ENCODE assay signal across 19 mouse cellular contexts in genomic region chr11:80181021-80181749, GRCm38 (mm10). TPM values are rescaled to one million over a fixed set of nuclear protein-coding genes. Genes with fewer than 3 reads are reported as not detected.
DNase-seq lines count a peak whose midpoint lies in the region; ATAC-seq and TF ChIP-seq lines count a peak whose summit lies in the region.
"Had no signal": no experiment of that assay in that cellular context is flagged by ENCODE, and none has a peak within 500 bp of the region (broad histone marks: within the 10 kb centered on the region; RNA-seq: fewer than 3 reads in every experiment).

No protein-coding gene starts in this region.

- no peaks in the 10 kb centered on the region for H3K27me3 ChIP-seq in liver, adult 2 months (ENCODE audit: control insufficient read depth, insufficient read depth, low read length)
- H3K27me3 ChIP-seq in liver, embryonic 11.5 days (replicated peaks; ENCODE audit: control insufficient read depth, insufficient read depth, low read length) = no peaks in the 10 kb centered on the region
- H3K27me3 ChIP-seq in E14TG2a.4 (ENCODE audit: insufficient read depth, low read length) = no peaks in the 10 kb centered on the region
- no peaks in the 10 kb centered on the region for H3K27me3 ChIP-seq in hindbrain, embryonic 12.5 days
- H3K27me3 ChIP-seq: forebrain, embryonic 13.5 days; heart, embryonic 13.5 days; stomach, embryonic 15.5 days had no signal

- 0 out of 2 replicates have a peak overlapping the region, but pooled peaks have one; percentile 4 for H3K27ac ChIP-seq in liver, adult 2 months (replicated peaks; ENCODE audit: insufficient read depth, low read depth, low read length)
- H3K27ac ChIP-seq in liver, embryonic 11.5 days (ENCODE audit: low read depth, low read length) = no peak overlapping the region
- H3K27ac ChIP-seq in hindbrain, embryonic 12.5 days = no peak overlapping the region
- H3K27ac ChIP-seq: forebrain, embryonic 13.5 days; heart, embryonic 13.5 days; limb, embryonic 10.5 days; neural tube, embryonic 12.5 days; stomach, embryonic 15.5 days had no signal

- no peak overlapping the region for H3K9ac ChIP-seq in liver, adult 2 months (ENCODE audit: low read depth, low read length)
- H3K9ac ChIP-seq in liver, embryonic 11.5 days (ENCODE audit: low read depth, low read length) = no peak overlapping the region
- H3K9ac ChIP-seq in hindbrain, embryonic 12.5 days = no peak overlapping the region
- H3K9ac ChIP-seq: forebrain, embryonic 13.5 days; heart, embryonic 13.5 days; neural tube, embryonic 12.5 days; stomach, embryonic 15.5 days had no signal

- H3K79me2 ChIP-seq in liver, adult 2 months (ENCODE audit: control insufficient read depth, insufficient read depth, low read length) = peaks cover 3% of the 10 kb centered on the region; the same call in 1 of the 2 replicates

- H3K4me2 ChIP-seq in liver, embryonic 11.5 days = no peak overlapping the region
- H3K4me2 ChIP-seq in hindbrain, embryonic 12.5 days (replicated peaks) = no peak overlapping the region
- H3K4me2 ChIP-seq: forebrain, embryonic 13.5 days; heart, embryonic 13.5 days; neural tube, embryonic 12.5 days; stomach, embryonic 15.5 days had no signal

- 0 out of 2 replicates have a peak, but pooled peaks cover 9% of the 10 kb centered on the region for H3K4me1 ChIP-seq in liver, adult 2 months (ENCODE audit: control insufficient read depth, insufficient read depth, low read length)
- no peaks in the 10 kb centered on the region for H3K4me1 ChIP-seq in liver, embryonic 11.5 days (replicated peaks; ENCODE audit: control insufficient read depth, insufficient read depth, low read length)
- H3K4me1 ChIP-seq in E14TG2a.4 (replicated peaks; ENCODE audit: low read depth, low read length) = peaks cover 77% of the 10 kb centered on the region
- H3K4me1 ChIP-seq in hindbrain, embryonic 12.5 days = no peaks in the 10 kb centered on the region
- H3K4me1 ChIP-seq: forebrain, embryonic 13.5 days; stomach, embryonic 15.5 days had no signal

- no peak for TF ChIP-seq POLR2A in liver, adult 2 months (IDR thresholded peaks at IDR 0.05; ENCODE audit: extremely low read depth, insufficient read depth, low read length)

- H3K36me3 ChIP-seq in liver, adult 2 months (ENCODE audit: control insufficient read depth, insufficient read depth, low read length) = peaks cover 22% of the 10 kb centered on the region
- H3K36me3 ChIP-seq in liver, embryonic 11.5 days (ENCODE audit: control insufficient read depth, insufficient read depth, low read length) = no peaks in the 10 kb centered on the region
- H3K36me3 ChIP-seq in E14TG2a.4 (ENCODE audit: insufficient read depth, low read length) = peaks cover 3% of the 10 kb centered on the region; the same call in 1 of the 2 replicates
- H3K36me3 ChIP-seq in hindbrain, embryonic 12.5 days = no peaks in the 10 kb centered on the region
- H3K36me3 ChIP-seq: heart, embryonic 13.5 days; limb, embryonic 10.5 days; neural tube, embryonic 12.5 days; stomach, embryonic 15.5 days had no signal

- DNase-seq in cerebellum, postnatal 10 days = peak; percentile 22 to 23
- DNase-seq in cerebellum, adult 9-10 months = no peak
- DNase-seq in liver, adult 2 months (ENCODE audit: extremely low read depth, low read depth, low spot score) = peak; percentile 49
- no peak for DNase-seq in liver, embryonic 11.5 days (ENCODE audit: low spot score)
- peak; percentile 32 for DNase-seq in adipocyte (ENCODE audit: low spot score)
- DNase-seq in frontal cortex, postnatal 25 days (ENCODE audit: low spot score in 2 of 2) = no peak
- DNase-seq: adrenal gland, postnatal 36 days; cerebellum, adult 8-10 months; heart, postnatal 4 days; lung, postnatal 14 days; spleen, adult 18-20 months had no signal

- H3K4me3 ChIP-seq in liver, adult 2 months (ENCODE audit: insufficient read depth, low read depth, low read length) = no peak overlapping the region
- H3K4me3 ChIP-seq in liver, embryonic 11.5 days (ENCODE audit: low read depth, low read length) = no peak overlapping the region
- H3K4me3 ChIP-seq in E14TG2a.4 (replicated peaks; ENCODE audit: low read length) = peak overlapping the region; percentile 53
- no peak overlapping the region for H3K4me3 ChIP-seq in hindbrain, embryonic 12.5 days
- H3K4me3 ChIP-seq: forebrain, embryonic 13.5 days; heart, embryonic 13.5 days; limb, embryonic 10.5 days; neural tube, embryonic 12.5 days; stomach, embryonic 15.5 days had no signal

- no peak for ATAC-seq in liver, embryonic 11.5 days (replicated peaks; ENCODE audit: low FRiP score)
- ATAC-seq in hindbrain, embryonic 12.5 days (ENCODE audit: low FRiP score) = no peak
- ATAC-seq: forebrain, embryonic 13.5 days had no signal

- peak; percentile 23; the same call in 1 of the 2 replicates for TF ChIP-seq CTCF in liver, adult 2 months (IDR thresholded peaks at IDR 0.05; ENCODE audit: low read depth, low read length)
- TF ChIP-seq CTCF in E14TG2a.4 (conservative IDR thresholded peaks at IDR 0.05; ENCODE audit: low read length) = no peak

- 59% methylated on average over 5 of the region's 5 CpGs for WGBS in liver, adult 2 months
- whole genome bisulfite sequencing in liver, embryonic 11.5 days = 72% methylated on average over 5 of the region's 5 CpGs
- WGBS in hindbrain, embryonic 12.5 days = 76% methylated on average over 5 of the region's 5 CpGs

- H3K9me3 ChIP-seq in liver, embryonic 11.5 days (ENCODE audit: control insufficient read depth, low read length) = no peaks in the 10 kb centered on the region
- peaks cover 2% of the 10 kb centered on the region; the same call in 1 of the 2 replicates for H3K9me3 ChIP-seq in E14TG2a.4 (ENCODE audit: low read length)
- H3K9me3 ChIP-seq in hindbrain, embryonic 12.5 days (replicated peaks) = no peaks in the 10 kb centered on the region
- H3K9me3 ChIP-seq: forebrain, embryonic 13.5 days; heart, embryonic 13.5 days; limb, embryonic 10.5 days; neural tube, embryonic 12.5 days; stomach, embryonic 15.5 days had no signal

RNA-seq across cellular contexts. Expression of gene Rnf135, which starts 2.5 kb away (rescaled TPM):
- 6.1 and 6.6 TPM in 2 replicates for total RNA-seq in liver, adult 2 months (2014; rRNA removed)
- polyA plus RNA-seq in liver, adult 2 months (2012; rRNA removed) = 9.4 and 11.0 TPM in 2 replicates
- 5.7 and 5.9 TPM in 2 replicates for polyA plus RNA-seq in liver, embryonic 11.5 days (2014; fragmentation: Nextera tagmentation; extraction: Ambion mirVana)
- 5.6 and 6.5 TPM in 2 replicates for polyA plus RNA-seq in hindbrain, embryonic 12.5 days (2016; fragmentation: Nextera tagmentation; extraction: Ambion mirVana)

RNA-seq across cellular contexts. Expression of gene Adap2, which starts 27.3 kb away (rescaled TPM):
- total RNA-seq in liver, adult 2 months (2014; rRNA removed) = 32.1 and 33.4 TPM in 2 replicates
- 23.6 and 27.3 TPM in 2 replicates for polyA plus RNA-seq in liver, adult 2 months (2012; rRNA removed)
- 2.6 and 2.7 TPM in 2 replicates for polyA plus RNA-seq in liver, embryonic 11.5 days (2014; fragmentation: Nextera tagmentation; extraction: Ambion mirVana)
- 2.0 and 2.6 TPM in 2 replicates for polyA plus RNA-seq in hindbrain, embryonic 12.5 days (2016; fragmentation: Nextera tagmentation; extraction: Ambion mirVana)
- total RNA-seq: megakaryocyte-erythroid progenitor cell, adult 5-6 weeks had no signal

RNA-seq across cellular contexts. Expression of gene Rhot1, which starts 27.6 kb away (rescaled TPM):
- 32.1 and 37.1 TPM in 2 replicates for total RNA-seq in liver, adult 2 months (2014; rRNA removed)
- 8.4 and 8.9 TPM in 2 replicates for polyA plus RNA-seq in liver, adult 2 months (2012; rRNA removed)
- 49.4 and 54.7 TPM in 2 replicates for polyA plus RNA-seq in liver, embryonic 11.5 days (2014; fragmentation: Nextera tagmentation; extraction: Ambion mirVana)
- polyA plus RNA-seq in hindbrain, embryonic 12.5 days (2016; fragmentation: Nextera tagmentation; extraction: Ambion mirVana) = 70.8 and 74.2 TPM in 2 replicates

RNA-seq across cellular contexts. Expression of gene Tefm, which starts 39.2 kb away (rescaled TPM):
- 20.5 and 21.6 TPM in 2 replicates for total RNA-seq in liver, adult 2 months (2014; rRNA removed)
- polyA plus RNA-seq in liver, adult 2 months (2012; rRNA removed) = 5.0 and 5.3 TPM in 2 replicates
- 31.9 and 35.2 TPM in 2 replicates for polyA plus RNA-seq in liver, embryonic 11.5 days (2014; fragmentation: Nextera tagmentation; extraction: Ambion mirVana)
- 23.6 and 26.4 TPM in 2 replicates for polyA plus RNA-seq in hindbrain, embryonic 12.5 days (2016; fragmentation: Nextera tagmentation; extraction: Ambion mirVana)

Comparison
In these comparisons a context has a peak if more than half of its experiments do, and no peak if none do; other contexts are left out.
1. DNase-seq: peak in cerebellum, postnatal 10 days (2 of 2), liver, adult 2 months (single experiment) and adipocyte (single experiment); none in cerebellum, adult 9-10 months (single experiment), liver, embryonic 11.5 days (single experiment) and frontal cortex, postnatal 25 days (0 of 2).